Mouse (Mus musculus) left cerebral cortex, postnatal 10 days (tissue): ENCODE data around the gene Srgap2. TPM values are rescaled to one million over a fixed set of nuclear protein-coding genes. Genes with fewer than 3 reads are reported as not detected.
A peak's percentile ranks its signal among the peaks of the same experiment; 100 is the strongest.

ENCODE experiments used
- DNase-seq, 2 experiments: peaks; one replicate each; pipeline ENCODE4 v3.0.0; 2021 to 2022; ENCODE audit warnings: low spot score in 2 of 2, mixed read lengths in 1 of 2; ENCODE audit errors: extremely low spot score in 1 of 2
- intact Hi-C: fragments of 180-260 bp; cut with DNase I; formaldehyde crosslinking; loops from one replicate; pipeline ENCODE4 v1.15.1; 2025
- total RNA-seq, 2 experiments: library from RNA; stranded (reverse); gene quantifications; 2 replicates each; pipeline ENCODE4 v1.2.3; 2021

The Srgap2 gene
- total RNA-seq, 2 experiments from 2014 or later, result 137 TPM

DNA sequence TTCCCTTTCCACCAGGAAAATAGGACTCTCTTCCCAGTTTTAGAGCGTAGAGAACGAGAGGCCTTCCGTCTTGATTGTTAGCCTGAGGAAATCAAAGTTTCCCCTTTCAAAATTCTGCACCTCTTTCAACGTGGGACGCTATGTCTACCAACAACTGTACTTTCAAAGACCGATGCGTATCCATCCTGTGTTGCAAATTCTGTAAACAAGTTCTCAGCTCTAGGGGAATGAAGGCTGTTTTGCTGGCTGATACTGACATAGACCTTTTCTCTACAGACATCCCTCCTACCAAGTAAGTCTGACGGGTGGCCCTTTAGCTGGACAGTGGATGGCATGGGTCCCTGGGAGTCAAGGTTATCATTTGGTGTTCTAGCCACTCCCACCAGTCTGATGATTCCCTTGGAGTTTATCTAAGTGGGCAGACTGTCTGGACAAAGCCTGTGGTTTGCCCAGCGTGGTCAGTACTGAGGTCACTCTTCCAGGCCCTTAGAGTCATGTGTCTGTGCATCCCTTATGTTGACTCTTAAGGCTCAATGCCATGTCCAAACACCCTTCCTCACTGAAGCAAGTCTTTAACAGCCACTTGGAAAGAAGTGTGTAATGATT is 1.5 kb upstream of the Srgap2 start:
- no peak for DNase-seq
- intact Hi-C loops, result loop anchor here (5.0 kb wide), 2 partner anchors 101 to 231 kb away; no protein-coding TSS in a partner anchor

DNA sequence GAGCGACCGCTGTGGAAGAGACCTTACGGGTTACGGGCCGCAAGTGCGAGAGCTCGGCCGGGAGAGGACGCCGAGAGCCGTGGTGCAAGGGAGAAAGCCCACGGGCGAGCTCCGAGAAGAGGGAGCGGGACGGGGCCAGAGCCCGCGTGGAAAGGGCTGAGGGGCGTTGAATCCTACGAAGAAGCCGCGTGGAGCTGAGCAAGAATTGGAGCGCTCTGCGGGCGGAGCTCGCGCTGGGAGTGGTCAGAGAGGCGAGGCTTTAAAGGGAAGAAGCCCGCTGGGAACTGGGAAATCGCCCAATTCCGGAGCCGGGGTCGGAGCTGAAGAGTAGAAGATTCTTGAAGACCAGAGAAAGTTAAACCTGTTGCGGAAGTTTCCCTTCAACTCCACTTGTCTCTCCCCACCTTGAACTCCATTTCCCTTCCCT is 942 bp upstream of the Srgap2 start:
- intact Hi-C loops, result loop anchor here (5.0 kb wide), 2 partner anchors 101 to 231 kb away; no protein-coding TSS in a partner anchor
- peak; percentile 46 to 90 for DNase-seq

DNA sequence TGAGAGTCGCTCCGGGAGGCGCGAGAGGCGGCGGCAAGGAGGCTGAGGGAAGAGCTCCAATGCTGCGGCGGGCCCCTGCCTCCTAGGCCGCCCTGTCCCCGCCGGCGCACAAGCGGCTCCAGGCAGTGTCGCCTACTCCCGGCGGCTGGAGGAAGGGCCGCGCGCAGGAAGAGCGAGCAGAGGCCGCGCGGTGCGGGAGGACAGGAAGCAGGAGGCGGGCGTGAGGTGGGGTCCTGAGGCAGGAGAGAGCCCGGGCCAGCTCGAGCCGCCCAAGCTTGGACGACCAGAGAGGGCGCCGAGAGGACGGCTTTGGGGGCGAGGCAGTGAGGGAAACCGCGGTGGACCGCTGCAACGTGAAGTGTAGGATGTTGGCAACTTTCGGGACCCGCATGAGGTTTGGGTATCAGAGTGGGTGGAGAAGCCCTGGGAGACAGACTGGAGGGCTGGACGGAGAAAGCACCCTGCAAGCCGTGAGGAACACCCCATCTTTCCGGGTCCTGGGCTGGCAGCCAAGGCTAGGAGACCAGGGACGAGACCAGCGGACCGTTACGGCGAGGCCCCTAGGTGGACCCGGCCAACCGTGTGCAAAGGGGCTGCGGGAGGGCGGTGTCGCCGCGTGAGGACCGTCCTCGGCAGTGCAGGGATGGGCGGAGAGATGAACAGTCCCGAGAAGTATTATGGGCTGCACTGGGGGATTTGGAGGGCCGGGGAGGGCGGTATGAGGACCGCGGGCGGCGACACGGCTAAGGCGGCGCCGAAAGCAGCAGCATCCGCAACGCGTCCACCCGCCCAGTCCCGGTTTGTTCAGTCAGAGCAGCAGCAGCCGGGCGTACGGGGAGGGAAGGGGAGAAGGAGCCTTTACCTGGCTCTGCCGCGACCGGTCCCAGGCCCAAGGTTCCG is 531 bp downstream of the Srgap2 start:
- peak; percentile 50 to 90 for DNase-seq
- intact Hi-C loops, result loop anchor here (5.0 kb wide), 2 partner anchors 99 to 229 kb away; no protein-coding TSS in a partner anchor

DNA sequence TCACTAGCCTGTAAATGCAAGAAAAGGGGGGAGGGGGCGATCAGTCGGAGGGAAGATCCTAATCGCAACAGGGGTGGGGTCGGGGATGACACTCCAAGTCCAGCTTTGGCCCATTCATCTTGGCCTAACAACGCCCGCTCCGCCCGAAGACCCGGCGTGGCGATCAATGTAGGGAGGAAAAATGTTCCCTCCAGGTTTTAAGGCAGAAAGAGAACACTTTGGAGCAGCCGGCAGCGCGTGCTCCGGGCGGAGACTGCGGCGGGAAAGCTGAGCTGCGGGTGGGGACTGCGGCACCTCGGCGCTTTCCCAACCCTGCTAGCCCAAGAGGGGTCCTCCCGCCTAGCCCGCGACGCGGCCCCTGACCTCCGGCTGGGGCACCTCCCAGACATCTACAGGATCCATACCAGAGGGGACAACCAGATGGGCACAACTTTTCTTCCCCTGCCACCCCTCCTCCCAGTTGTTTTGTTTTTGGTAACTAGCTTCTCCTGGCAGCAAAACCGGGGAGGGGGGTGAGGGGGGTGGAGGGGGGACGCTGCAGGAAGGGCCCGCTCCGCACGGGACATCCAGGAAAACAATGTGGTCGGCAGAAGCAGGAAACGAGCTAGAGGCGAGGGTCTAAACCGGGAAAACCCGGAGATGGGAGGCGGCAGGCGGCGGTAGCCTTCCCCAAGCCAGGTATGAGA is 1.4 kb downstream of the Srgap2 start:
- intact Hi-C loops, result loop anchor here (5.0 kb wide), 2 partner anchors 98 to 228 kb away; no protein-coding TSS in a partner anchor
- peak; percentile 42 to 71 for DNase-seq

DNA sequence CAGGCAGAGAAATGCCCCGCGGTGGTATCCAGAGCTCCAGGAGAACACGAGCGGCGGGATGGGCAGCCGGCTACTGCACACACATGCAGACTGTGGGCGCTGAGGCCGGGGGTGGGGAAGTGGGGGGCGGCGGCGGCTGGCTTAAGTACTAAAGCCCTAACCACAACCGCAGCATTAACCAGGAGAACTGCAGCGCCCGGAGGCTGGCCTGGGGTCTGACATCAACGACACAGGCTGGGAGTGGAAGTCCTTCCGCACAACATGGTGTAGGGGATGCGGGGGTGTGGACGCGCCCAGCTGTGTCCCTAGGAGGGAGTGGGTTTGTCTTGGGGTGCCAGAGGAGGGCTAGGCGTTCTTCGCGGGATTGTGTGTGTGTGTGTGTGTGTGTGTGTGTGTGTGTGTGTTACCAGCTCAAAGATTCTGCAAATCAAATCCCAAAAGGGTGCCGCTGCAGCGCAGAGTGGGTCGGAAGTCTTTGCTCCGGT is 2.0 kb downstream of the Srgap2 start:
- intact Hi-C loops, result loop anchor here (5.0 kb wide), 2 partner anchors 98 to 228 kb away; no protein-coding TSS in a partner anchor
- peak; percentile 48 to 83 for DNase-seq

DNA sequence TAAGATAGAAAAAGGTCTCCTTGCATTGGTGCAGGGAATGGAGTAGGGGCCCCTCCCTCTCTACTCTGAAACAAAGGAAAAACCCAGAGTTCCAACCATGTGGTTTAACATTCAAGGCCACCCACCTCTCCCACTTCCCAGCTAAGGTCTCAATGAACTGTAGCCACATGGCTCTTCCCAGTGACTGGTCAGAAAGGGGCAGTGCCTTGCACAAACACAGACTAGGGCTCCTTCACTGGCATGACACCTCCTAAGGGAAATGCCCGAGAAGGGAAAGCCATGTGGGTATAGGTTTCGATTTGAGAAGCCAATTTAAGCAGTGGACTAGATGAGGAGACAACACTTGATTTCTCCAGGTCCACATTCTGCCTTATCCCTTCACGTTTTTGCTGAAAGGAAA is 3.4 kb downstream of the Srgap2 start:
- DNase-seq, result no peak

DNA sequence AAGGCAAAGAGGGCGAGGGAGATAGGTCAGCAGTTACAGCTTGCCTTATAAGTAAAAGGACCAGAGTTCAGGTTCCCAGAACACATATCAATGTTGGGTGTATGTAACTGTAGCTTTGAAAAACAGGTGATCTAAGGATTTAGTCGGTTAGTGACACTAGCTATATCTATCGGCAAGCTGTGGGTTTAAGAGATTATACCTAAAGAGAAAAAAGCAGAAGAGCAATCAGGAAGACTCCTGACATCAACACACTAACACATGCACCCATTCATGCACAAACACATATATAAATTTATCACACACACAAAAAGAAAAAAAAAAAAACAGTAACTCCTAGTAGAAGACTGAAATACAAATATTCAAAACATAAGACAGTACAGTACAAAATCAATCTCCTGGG is 10.6 kb downstream of the Srgap2 start:
- DNase-seq, result no peak
- intact Hi-C loops, result no loop called here

More for the DNA sequence above, 3.4 kb downstream of the Srgap2 start:
- intact Hi-C loops, result no loop called here

DNA sequence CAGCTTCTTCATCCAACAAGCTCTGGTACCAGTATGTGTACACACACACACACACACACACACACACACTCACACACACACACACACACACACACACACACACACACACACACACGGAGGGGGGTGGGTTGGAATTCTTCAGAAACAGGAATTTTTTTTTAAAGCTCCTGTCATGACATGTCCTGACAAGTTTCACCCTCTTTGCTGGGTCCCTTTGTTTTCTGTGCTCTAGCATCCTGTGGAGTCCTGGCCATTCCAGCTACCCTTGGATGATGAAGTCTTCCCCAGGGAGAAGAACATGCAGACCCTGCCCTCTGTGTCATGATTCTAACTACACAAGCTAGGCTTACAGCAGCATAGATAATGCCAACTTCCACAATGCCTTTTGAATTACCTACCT is 13.0 kb downstream of the Srgap2 start:
- intact Hi-C loops, result no loop called here
- DNase-seq, result no peak

DNA sequence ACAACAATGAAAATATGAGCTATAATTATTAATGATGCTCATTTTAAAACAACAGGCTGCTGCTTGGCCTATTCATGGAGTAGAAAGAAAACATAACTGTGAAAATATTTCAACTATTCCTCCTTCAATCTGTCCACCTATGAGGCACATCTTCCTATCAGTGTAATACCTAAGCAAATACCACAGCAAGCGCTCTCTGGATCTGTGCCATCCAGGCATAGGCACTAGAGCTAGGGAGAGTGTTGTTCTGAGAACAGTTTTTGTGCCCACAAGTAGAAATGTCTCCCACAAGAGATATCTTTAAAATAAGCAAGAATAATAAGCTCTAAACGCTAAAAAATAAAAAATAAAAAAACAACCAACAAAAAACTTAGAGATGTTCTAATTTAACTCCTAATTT is 14.0 kb downstream of the Srgap2 start:
- DNase-seq, result no peak
- intact Hi-C loops, result no loop called here

DNA sequence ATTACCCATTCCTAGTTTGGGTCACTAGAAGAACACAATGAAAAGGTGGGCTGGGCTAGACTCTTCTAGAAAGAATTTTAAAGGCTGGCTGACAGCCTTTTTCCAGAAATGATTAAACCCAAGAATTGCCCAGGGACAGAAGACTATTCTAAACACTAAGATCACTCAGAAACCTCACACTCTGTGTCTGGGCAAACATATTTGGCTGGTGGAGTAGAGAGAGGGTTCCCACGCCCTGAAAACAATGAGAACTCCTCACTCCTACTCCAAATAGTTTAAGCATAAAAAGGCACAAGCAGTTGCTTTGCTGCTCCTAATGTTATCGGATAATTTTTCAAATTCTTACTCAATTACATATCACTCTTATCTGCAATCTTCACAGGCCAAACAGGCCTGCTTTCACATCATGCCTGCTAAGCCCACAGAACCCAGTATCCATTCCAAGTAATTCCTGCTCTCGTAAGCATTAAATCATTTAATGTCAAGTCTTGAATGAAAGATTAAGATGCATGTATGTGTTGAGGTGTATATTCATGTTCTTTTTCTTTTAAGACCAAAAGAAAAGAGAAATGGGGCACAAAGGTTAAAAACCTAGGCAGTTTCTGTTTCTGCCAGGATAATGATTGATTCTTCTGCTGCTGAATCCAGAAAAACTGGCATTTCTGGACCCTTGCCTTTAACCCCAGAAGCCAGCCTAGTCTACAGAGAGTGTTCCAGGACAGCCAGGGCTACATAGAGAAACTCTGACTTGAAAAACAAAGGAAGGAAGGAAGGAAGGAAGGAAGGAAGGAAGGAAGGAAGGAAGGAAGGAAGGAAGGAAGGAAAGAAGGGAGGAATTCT is 15.3 kb downstream of the Srgap2 start:
- DNase-seq, result no peak
- intact Hi-C loops, result no loop called here

DNA sequence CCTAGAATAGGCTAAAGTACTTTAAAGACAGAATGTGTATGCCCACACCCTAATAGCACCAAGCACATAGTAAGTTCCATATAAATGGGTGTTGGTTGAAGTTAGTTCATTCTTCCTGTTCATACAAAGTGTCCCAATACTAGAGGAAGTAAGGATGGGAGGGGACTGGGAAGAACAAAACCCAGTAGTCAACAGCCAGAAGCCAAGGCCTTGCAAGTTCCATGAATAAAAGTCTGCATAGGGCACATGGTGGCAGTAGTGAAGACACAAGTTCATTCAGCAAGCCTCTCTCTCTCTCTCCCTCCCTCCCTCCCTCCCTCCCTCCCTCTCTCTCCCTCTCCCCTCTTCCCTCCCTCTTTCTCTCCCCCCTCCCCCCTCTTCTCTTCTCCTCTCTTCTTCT is 16.0 kb downstream of the Srgap2 start:
- intact Hi-C loops, result no loop called here
- no peak for DNase-seq

DNA sequence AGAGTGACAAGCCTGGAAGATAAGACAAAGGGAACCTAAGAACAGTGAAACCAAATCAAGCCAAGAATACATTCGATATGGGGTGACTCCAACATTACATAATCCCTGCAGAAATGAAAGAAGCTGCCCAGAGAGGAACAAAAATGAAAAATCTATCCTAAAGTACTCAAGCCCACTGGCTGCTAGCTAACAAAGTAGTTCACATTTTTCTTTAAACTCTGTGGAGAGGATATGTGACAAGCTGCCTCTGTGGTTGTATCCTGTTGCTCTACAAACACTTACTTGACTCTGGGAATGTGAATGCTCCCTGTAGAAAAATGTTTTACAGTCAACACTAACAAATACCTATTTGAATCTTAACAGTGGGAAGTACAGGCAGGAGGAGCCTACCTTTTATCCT is 25.5 kb downstream of the Srgap2 start:
- no peak for DNase-seq
- intact Hi-C loops, result no loop called here

DNA sequence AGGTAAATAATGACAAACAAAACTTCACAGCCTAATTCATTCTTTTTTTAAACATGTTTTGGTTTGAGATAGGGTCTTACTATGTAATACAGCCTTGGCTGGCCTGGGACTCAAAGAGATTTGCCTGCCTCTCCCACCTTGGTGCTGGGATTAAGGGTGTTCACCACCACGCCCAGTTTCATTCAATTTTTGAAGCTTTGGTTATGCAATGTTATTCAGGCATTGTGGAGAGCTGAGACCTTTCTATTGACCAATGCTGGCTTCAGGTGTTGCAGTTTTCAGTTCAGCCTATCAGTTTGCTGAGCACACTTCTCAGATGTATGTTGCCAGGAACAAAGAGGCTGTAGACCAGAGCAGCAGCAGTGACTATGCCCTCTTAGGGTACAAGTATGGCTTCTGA is 28.9 kb downstream of the Srgap2 start:
- intact Hi-C loops, result no loop called here
- no peak for DNase-seq

DNA sequence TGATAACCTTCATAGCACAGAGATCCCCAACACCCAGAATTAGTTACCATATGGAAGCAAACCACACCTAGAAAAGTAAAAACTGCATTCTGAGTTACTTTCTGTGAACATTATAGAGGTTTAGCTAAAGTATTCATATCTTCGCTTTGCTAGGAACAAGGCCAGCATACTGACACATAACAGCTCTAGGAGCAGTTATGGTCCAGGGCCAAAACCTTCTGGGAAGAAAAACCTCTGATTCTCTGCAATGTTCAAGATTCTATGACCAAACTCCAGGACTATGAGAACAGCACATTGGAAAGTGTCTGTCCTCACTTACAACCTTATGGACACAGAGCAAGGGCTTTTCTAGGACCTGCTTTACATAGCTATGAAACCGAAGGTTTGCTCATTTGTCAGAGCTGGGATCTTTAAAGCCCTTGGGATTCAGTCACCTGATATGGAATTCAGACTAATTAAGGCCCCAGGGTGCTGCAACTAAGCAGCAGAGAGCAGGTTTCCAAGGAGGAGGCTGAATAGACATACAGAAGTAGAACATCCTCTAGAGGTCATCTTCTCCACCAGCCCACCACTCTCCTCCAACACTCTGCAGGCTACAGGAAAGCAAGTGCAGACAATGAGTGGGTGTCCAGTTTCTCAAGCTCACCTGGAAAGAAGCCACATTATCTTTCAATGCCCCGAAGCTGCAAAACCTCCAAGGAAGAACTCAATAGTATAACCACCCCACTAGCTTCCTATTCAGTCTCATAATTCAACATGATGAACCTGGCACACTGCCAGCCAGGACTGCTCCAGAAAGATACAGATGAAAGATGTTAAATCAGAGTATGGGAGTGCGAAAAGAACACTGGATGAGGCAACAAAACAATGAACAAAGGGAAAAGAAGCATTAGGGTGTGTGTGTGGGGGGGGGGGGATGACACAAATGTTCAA is 32.9 kb downstream of the Srgap2 start:
- peak in 1 of 2 experiments; percentile 52 for DNase-seq
- intact Hi-C loops, result no loop called here

DNA sequence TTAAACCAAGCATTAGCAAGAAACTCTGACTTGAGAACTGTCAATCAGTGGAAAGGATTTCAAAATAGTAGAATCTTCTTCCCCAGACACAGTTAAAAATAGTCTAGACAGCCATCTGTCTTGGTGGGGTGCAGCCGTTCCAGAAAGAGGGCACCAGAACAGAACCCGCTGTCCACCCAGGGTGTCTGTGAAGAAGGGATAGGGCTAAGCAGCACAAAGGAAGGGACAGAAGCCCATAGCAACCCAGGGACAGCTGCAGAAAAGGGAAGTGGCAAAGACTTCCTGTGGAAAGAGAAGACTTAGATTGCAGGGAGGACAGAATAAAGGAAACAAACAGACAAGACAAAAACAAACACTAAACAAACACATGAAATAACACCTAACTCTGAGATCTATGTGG is 34.8 kb downstream of the Srgap2 start:
- intact Hi-C loops, result no loop called here
- peak; percentile 23 to 32 for DNase-seq

DNA sequence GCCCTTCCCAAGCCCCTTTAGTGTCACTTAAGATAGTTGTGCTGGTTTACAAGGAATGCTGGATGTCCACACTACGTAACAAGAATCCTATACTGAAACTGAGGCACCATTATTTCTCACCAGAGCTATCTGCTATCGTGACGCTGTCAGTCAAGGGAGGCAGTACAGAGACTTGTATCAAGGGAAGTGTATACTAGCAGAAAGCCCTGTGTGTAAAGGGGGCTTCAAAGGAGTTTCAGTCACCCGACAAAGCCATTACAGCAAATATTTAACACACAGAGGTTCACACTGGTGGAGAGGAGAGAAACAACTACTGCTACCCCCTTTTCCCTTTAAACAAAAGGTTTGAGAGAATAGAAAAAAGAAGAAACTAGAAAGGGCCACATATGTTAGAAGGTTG is 35.6 kb downstream of the Srgap2 start:
- intact Hi-C loops, result no loop called here
- DNase-seq, result no peak

DNA sequence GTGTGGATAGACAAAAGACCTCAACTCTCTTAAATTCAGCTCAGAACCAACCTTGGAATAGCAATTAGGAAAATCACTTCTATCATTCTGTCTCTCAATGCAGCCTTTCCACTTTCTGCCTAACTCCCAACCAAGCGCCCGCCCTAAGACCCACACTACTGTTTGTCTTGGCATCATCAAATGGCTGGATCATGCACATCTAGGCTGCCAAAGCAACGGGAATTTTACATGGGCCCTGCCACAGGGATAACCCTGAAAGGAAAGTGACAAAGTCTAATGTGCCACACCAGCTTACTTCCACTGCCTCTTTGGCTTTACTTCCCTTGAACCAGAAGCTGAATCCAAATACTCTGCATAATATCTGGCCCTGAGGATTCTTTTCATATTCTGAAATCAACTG is 37.8 kb downstream of the Srgap2 start:
- intact Hi-C loops, result no loop called here
- DNase-seq, result no peak
